Mouse (Mus musculus) MEL (cell line): ENCODE data around the gene Ifi35.

Experiments used
- CHD1 ChIP-seq: IDR thresholded peaks from 2 replicates; pipeline ENCODE4 v1.6.1; 2012; ENCODE audit warnings: low read depth, mild to moderate bottlenecking, inconsistent platforms, low read length, improper control_type of control experiment
- CHD2 ChIP-seq: IDR thresholded peaks from 2 replicates; pipeline ENCODE4 v1.6.1; 2011; ENCODE audit warnings: low read length, improper control_type of control experiment
- CTCF ChIP-seq, 3 experiments: IDR thresholded peaks in 2 of 3; conservative IDR thresholded peaks in 1 of 3; 2 replicates each; pipeline ENCODE4 v1.5.1; 2011 to 2012; ENCODE audit warnings: low read length in 3 of 3, low read depth in 2 of 3, mild to moderate bottlenecking in 2 of 3, improper control_type of control experiment in 1 of 3, inconsistent platforms in 1 of 3, mixed read lengths in 1 of 3, moderate library complexity in 1 of 3; ENCODE audit not compliant: control insufficient read depth in 1 of 3, insufficient read depth in 1 of 3, poor library complexity in 1 of 3, severe bottlenecking in 1 of 3
- ELF1 ChIP-seq: IDR thresholded peaks from 2 replicates; pipeline ENCODE4 v1.6.1; 2014; ENCODE audit warnings: low read depth, mild to moderate bottlenecking, inconsistent platforms, low read length, improper control_type of control experiment, moderate library complexity
- EP300 ChIP-seq, 2 experiments: IDR thresholded peaks; 2 replicates each; pipeline ENCODE4 v1.6.1; 2011; ENCODE audit warnings: improper control_type of control experiment in 2 of 2, low read length in 2 of 2, low read depth in 1 of 2, mild to moderate bottlenecking in 1 of 2
- GABPA ChIP-seq: IDR thresholded peaks from 2 replicates; pipeline ENCODE4 v1.6.1; 2012; ENCODE audit warnings: low read depth, mild to moderate bottlenecking, inconsistent platforms, low read length, improper control_type of control experiment, moderate library complexity
- GATA1 ChIP-seq: IDR thresholded peaks from 2 replicates; pipeline ENCODE4 v1.6.1; 2011; ENCODE audit warnings: low read depth, low read length, improper control_type of control experiment
- JUND ChIP-seq: IDR thresholded peaks from 2 replicates; pipeline ENCODE4 v1.6.1; 2011; ENCODE audit warnings: low read depth, mild to moderate bottlenecking, improper control_type of control experiment, low read length
- MAX ChIP-seq: IDR thresholded peaks from 2 replicates; pipeline ENCODE4 v1.6.1; 2011; ENCODE audit warnings: low read length, improper control_type of control experiment
- POLR2A ChIP-seq, 2 experiments: IDR thresholded peaks; 2 replicates each; pipeline ENCODE4 v1.6.1; 2011 to 2012; ENCODE audit warnings: low read length in 2 of 2, mild to moderate bottlenecking in 2 of 2, control low read depth in 1 of 2, improper control_type of control experiment in 1 of 2, low read depth in 1 of 2, moderate library complexity in 1 of 2; ENCODE audit not compliant: control insufficient read depth in 1 of 2, insufficient read depth in 1 of 2, poor library complexity in 1 of 2
- POLR2AphosphoS2 ChIP-seq: IDR thresholded peaks from 2 replicates; pipeline ENCODE4 v1.6.1; 2011; ENCODE audit warnings: low read length, improper control_type of control experiment
- RAD21 ChIP-seq: IDR thresholded peaks from 2 replicates; pipeline ENCODE4 v1.6.1; 2011; ENCODE audit warnings: mild to moderate bottlenecking, low read depth, low read length, improper control_type of control experiment
- SMC3 ChIP-seq: IDR thresholded peaks from 2 replicates; pipeline ENCODE4 v1.6.1; 2011; ENCODE audit warnings: low read depth, low read length, improper control_type of control experiment
- TCF12 ChIP-seq: IDR thresholded peaks from 2 replicates; pipeline ENCODE4 v1.6.1; 2014; ENCODE audit warnings: low read depth, mild to moderate bottlenecking, inconsistent platforms, low read length, improper control_type of control experiment, moderate library complexity

DNA sequence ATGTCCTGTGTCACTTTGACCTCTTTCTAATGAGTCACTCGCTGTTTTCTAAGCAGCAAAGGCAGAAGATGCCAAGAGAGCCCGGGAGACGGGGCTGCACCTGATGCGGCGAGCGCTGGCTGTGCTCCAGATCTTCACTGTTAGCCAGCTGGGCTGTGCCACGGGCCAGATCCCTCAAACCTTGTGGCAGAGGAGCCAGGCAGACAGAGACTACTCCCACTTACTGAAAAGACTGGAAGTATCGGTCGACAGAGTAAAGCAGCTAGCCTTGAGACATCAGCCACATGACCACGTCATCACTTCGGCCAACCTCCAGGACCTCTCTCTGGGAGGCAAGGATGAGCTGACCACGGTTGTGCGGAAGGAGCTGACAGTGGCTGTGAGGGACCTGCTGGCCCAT is 14.8 kb upstream of the Ifi35 start:
- TF ChIP-seq EP300 (IDR thresholded peaks at IDR 0.05; ENCODE audit: low read depth in 1 of 2, low read length in 2 of 2) (no peak), POLR2A (IDR thresholded peaks at IDR 0.05; ENCODE audit: control insufficient read depth in 1 of 2, insufficient read depth in 1 of 2, low read depth in 1 of 2, low read length in 2 of 2, poor library complexity in 1 of 2) (no peak), CHD1 (no peak), GABPA (no peak), CTCF (IDR thresholded peaks at IDR 0.05 in 2 of 3, conservative IDR thresholded peaks at IDR 0.05 in 1 of 3; ENCODE audit: control insufficient read depth in 1 of 3, insufficient read depth in 1 of 3, low read depth in 2 of 3, low read length in 3 of 3, poor library complexity in 1 of 3, severe bottlenecking in 1 of 3) (no peak), GATA1 (no peak), CHD2 (no peak), POLR2AphosphoS2 (no peak), TCF12 (no peak), MAX (no peak), RAD21 (no peak), ELF1 (no peak), SMC3 (no peak), JUND (no peak)
